Mouse (Mus musculus) small intestine, adult 2 months (tissue): ENCODE results near the gene Cerk.

Experiments used
- CTCF ChIP-seq: fragments of 200-500 bp; IDR thresholded peaks from 2 replicates; pipeline ENCODE4 v1.5.1; 2012; ENCODE audit warnings: low read depth, mild to moderate bottlenecking, control low read depth, inconsistent platforms, low read length, moderate library complexity, mixed read lengths; ENCODE audit not compliant: insufficient replicate concordance, insufficient read length; ENCODE audit errors: extremely low read depth
- POLR2A ChIP-seq: fragments of 200-500 bp; IDR thresholded peaks from 2 replicates; pipeline ENCODE4 v1.6.1; 2012; ENCODE audit warnings: low read depth, mild to moderate bottlenecking, control low read depth, inconsistent platforms, low read length, moderate library complexity

GRCm38 (mm10) chr15:86113342-86113710, 72.6 kb downstream of the Cerk start:
- no peak for TF ChIP-seq CTCF
- TF ChIP-seq POLR2A: no peak
